Mouse (Mus musculus) small intestine, adult 2 months (tissue): ENCODE data around the gene Cep55.

Experiments
- CTCF ChIP-seq: fragments of 200-500 bp; IDR thresholded peaks from 2 replicates; pipeline ENCODE4 v1.5.1; 2012; ENCODE audit warnings: low read depth, mild to moderate bottlenecking, control low read depth, inconsistent platforms, low read length, moderate library complexity, mixed read lengths; ENCODE audit not compliant: insufficient replicate concordance, insufficient read length; ENCODE audit errors: extremely low read depth
- POLR2A ChIP-seq: fragments of 200-500 bp; IDR thresholded peaks from 2 replicates; pipeline ENCODE4 v1.6.1; 2012; ENCODE audit warnings: low read depth, mild to moderate bottlenecking, control low read depth, inconsistent platforms, low read length, moderate library complexity

GRCm38 (mm10) chr19:38053227-38054041 lies 1.4 kb upstream of the Cep55 start:
- TF ChIP-seq CTCF (peak; percentile 37; the same call in 1 of the 2 replicates), POLR2A (no peak)
